ENCODE assay signal across 8 mouse cellular contexts in the genomic region with DNA sequence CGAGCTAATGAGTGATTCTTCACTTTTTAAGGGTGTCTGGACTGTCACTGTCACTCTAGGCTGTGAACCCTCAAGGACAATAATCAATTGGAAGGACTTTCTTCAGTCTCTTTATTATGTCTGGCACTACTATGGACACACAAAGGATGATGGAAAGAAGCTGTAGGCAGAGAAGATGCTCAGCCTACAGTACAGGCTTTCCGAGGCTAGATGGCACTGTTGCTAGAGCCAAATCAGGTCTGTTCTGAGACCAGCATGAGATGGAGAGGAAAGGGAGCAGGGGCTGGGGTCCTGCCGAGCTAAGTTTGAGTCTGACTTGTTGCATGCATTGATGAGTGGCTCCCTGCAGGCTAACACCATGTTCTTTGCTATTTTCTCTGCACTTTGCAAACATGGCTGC.
A peak's percentile ranks its signal among the peaks of the same experiment; 100 is the strongest.
DNase-seq lines count a peak whose midpoint lies in the region; ATAC-seq and TF ChIP-seq lines count a peak whose summit lies in the region.

No protein-coding gene starts in this region.

- H3K4me2 ChIP-seq in embryonic facial prominence, embryonic 14.5 days (ENCODE audit: low read depth, low read length): no peak overlapping the region

- H3K27me3 ChIP-seq in embryonic facial prominence, embryonic 14.5 days (replicated peaks; ENCODE audit: control insufficient read depth, insufficient read depth, low read length): no peaks in the 10 kb centered on the region

- intact Hi-C loops in heart, postnatal 25 days (cut with DNase I): loop anchor here (1.0 to 10.0 kb wide), 4 partner anchors 92 to 450 kb away; no protein-coding TSS in a partner anchor

- H3K9me3 ChIP-seq in ES-E14 (ENCODE audit: control insufficient read depth, insufficient read depth, low read depth, low read length): no peaks in the 10 kb centered on the region
- H3K9me3 ChIP-seq in embryonic facial prominence, embryonic 14.5 days (ENCODE audit: control insufficient read depth, low read length): no peaks in the 10 kb centered on the region

- in situ Hi-C loops in ES-E14 (cut with MboI; ENCODE audit: low sequenced_read_pairs in 2 of 2, unreplicated experiment in 2 of 2): no loop called here

- H3K36me3 ChIP-seq in ES-E14 (ENCODE audit: control insufficient read depth, insufficient read depth, low read length, poor library complexity, severe bottlenecking): no peaks in the 10 kb centered on the region
- no peaks in the 10 kb centered on the region for H3K36me3 ChIP-seq in embryonic facial prominence, embryonic 14.5 days (ENCODE audit: control insufficient read depth, insufficient read depth, low read length)

- DNase-seq in heart, adult 18-20 months: peak; percentile 16 to 60
- DNase-seq in heart, postnatal 25 days (ENCODE audit: low spot score): no peak
- DNase-seq in ES-E14 (ENCODE audit: low read depth, low spot score): peak; percentile 8
- DNase-seq in embryonic facial prominence, embryonic 14.5 days (ENCODE audit: low spot score): peak; percentile 59
- peak; percentile 39 for DNase-seq in kidney, postnatal 14 days
- DNase-seq in lung, postnatal 14 days: peak; percentile 35
- DNase-seq in testis, postnatal 14 days (ENCODE audit: low spot score): no peak

- H3K27ac ChIP-seq in ES-E14 (ENCODE audit: insufficient read depth, low read depth, low read length, poor library complexity, severe bottlenecking): no peak overlapping the region
- H3K27ac ChIP-seq in embryonic facial prominence, embryonic 14.5 days (replicated peaks; ENCODE audit: low read depth, low read length): no peak overlapping the region

- ATAC-seq in embryonic facial prominence, embryonic 14.5 days (ENCODE audit: low read depth): no peak; the same call in 1 of the 2 replicates
- ATAC-seq in inflammation-experienced regulatory T-cells, adult 6 months: no peak

- no peaks in the 10 kb centered on the region for H3K4me1 ChIP-seq in ES-E14 (ENCODE audit: control insufficient read depth in 2 of 2, insufficient read depth in 2 of 2, low read length in 2 of 2, poor library complexity in 1 of 2)
- H3K4me1 ChIP-seq in embryonic facial prominence, embryonic 14.5 days (ENCODE audit: control insufficient read depth, insufficient read depth, low read length): no peaks in the 10 kb centered on the region

- 13% methylated on average over 3 of the region's 3 CpGs for WGBS in embryonic facial prominence, embryonic 14.5 days

- no peak overlapping the region for H3K4me3 ChIP-seq in ES-E14 (ENCODE audit: insufficient read depth in 1 of 2, low read depth in 1 of 2, low read length in 2 of 2, poor library complexity in 1 of 2, severe bottlenecking in 1 of 2)
- no peak overlapping the region for H3K4me3 ChIP-seq in embryonic facial prominence, embryonic 14.5 days (ENCODE audit: low read depth, low read length)

- H3K9ac ChIP-seq in ES-E14 (ENCODE audit: insufficient read depth, low read depth, low read length, poor library complexity, severe bottlenecking): no peak overlapping the region
- no peak overlapping the region for H3K9ac ChIP-seq in embryonic facial prominence, embryonic 14.5 days (ENCODE audit: low read depth, low read length)

TF ChIP-seq in ES-E14, 5 proteins besides CTCF, POLR2A, EP300 and RAD21:
- TF ChIP-seq MAFK (IDR thresholded peaks at IDR 0.05; ENCODE audit: insufficient read depth, low read depth, low read length) (no peak), ZNF384 (IDR thresholded peaks at IDR 0.05; ENCODE audit: low read depth, low read length) (no peak), ZC3H11A (IDR thresholded peaks at IDR 0.05; ENCODE audit: borderline replicate concordance, low read depth, low read length) (no peak), CHD2 (IDR thresholded peaks at IDR 0.05; ENCODE audit: low read depth, low read length) (no peak), HCFC1 (IDR thresholded peaks at IDR 0.05; ENCODE audit: borderline replicate concordance, insufficient read depth, low read length) (no peak)

Comparison
In these comparisons a context has a peak if more than half of its experiments do, and no peak if none do; other contexts are left out.
1. DNase-seq: peak in heart, adult 18-20 months (2 of 2), ES-E14 (single experiment), embryonic facial prominence, embryonic 14.5 days (single experiment), kidney, postnatal 14 days (single experiment) and lung, postnatal 14 days (single experiment); none in heart, postnatal 25 days (single experiment) and testis, postnatal 14 days (single experiment).